Mouse (Mus musculus) myocyte (in vitro differentiated cells): ENCODE measurements at regions not wholly inside any gene's neighbourhood (a gene's known extent, or its start where the extent isn't known, plus 50 kb on each side); places are given as distances from the start of the nearest gene placed in this dataset.

Experiments used
- MAX ChIP-seq: IDR thresholded peaks from one replicate; pipeline ENCODE4 v1.6.1; 2011; ENCODE audit warnings: low read depth, mild to moderate bottlenecking, control low read depth
- POLR2A ChIP-seq: IDR thresholded peaks from one replicate; pipeline ENCODE4 v1.6.1; 2011; ENCODE audit warnings: low read depth, mild to moderate bottlenecking, control low read depth, moderate library complexity; ENCODE audit not compliant: insufficient read length
- TCF12 ChIP-seq: IDR thresholded peaks from one replicate; pipeline ENCODE4 v1.6.1; 2011; ENCODE audit warnings: mild to moderate bottlenecking, control low read depth; ENCODE audit not compliant: poor library complexity, insufficient read depth, severe bottlenecking
- USF1 ChIP-seq: IDR thresholded peaks from one replicate; pipeline ENCODE4 v1.6.1; 2011; ENCODE audit warnings: low read depth, mild to moderate bottlenecking, control low read depth, moderate library complexity

DNA sequence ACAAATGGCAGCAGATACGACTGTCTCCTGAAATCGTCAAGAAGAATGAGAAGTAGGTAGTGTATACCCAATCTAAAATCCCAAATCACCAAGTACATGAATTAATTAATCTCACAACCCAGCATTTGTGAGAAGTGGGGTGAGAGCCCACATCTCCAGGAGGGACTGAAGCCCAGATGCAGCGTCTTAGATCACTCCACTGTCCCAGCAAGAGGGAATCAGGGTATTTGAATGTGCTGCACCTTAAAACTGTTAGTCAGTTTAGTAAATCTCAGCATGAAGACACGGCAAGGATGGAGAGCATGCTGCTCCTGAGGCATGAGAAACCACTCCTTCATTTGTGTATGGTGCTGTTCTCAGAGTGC, 271.6 kb upstream of the Rarb start:
- TF ChIP-seq TCF12 (no peak), MAX (no peak), POLR2A (no peak), USF1 (no peak)
